Mouse (Mus musculus) left cerebral cortex, postnatal 25 days (tissue): ENCODE results near the gene Ccl6. TPM values are rescaled to one million over a fixed set of nuclear protein-coding genes. Genes with fewer than 3 reads are reported as not detected.
"Not testable (repeated sequence)": the region's sequence is repeated elsewhere in the genome, so short reads cannot be mapped to it uniquely, and the experiment has no call there.

Source experiments
- DNase-seq, 2 experiments: peaks; one replicate each; pipeline ENCODE4 v3.0.0; 2022; ENCODE audit warnings: low spot score in 2 of 2, mixed read lengths in 1 of 2
- intact Hi-C: fragments of 180-260 bp; cut with DNase I; formaldehyde crosslinking; loops from one replicate; pipeline ENCODE4 v1.15.1; 2025
- total RNA-seq, 2 experiments: library from RNA; stranded (reverse); gene quantifications; 2 replicates each; pipeline ENCODE4 v1.2.3; 2021

The Ccl6 gene
- total RNA-seq, 2 experiments from 2014 or later: 1.7 to 2.4 TPM

DNA sequence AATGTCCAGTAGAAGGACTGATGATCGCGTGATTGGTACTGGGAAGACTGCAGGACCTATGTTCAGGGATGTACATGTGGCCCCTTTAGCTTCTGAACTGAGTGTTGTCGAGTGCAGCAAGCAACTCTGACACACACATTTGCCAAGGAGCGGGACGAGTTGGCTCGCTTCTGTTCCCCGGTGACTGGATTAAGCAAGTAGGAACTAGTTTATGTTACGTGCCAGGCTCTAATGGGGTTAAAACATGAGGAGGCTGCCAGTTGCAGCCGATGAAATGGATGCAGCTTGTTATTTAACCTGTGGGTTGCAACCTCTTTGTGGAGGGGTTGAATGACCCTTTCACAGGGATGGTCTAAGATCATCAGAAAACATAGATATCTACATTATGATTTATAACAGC is 24.8 kb downstream of the Ccl6 start:
- no peak for DNase-seq
- intact Hi-C loops: no loop called here

DNA sequence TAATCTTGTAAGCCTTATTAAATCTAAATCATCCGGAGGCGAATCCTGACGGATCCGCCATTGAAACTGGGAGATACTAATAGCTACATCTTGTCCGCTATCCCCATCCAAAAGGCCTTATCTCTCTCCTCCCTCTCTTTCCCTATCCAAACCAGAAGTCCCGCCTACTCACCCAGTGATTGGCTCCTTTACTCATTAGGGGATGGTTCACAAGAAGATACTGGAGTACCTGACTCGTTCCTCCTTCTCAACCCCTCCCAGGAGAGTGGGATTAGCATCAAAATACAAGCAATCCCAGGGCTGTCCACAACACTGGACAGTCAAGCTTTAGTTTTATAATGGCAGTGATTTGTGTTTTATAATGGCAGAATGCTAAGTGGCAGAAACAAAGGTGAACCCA is 25.6 kb downstream of the Ccl6 start:
- intact Hi-C loops: no loop called here
- DNase-seq: no peak

GRCm38 (mm10) chr11:83566617-83567016 is 26.3 kb downstream of the Ccl6 start:
- DNase-seq: no peak
- intact Hi-C loops: no loop called here

- peak; percentile 10 to 72 for DNase-seq
- intact Hi-C loops: no loop called here
These were observed 29.1 kb downstream of the Ccl6 start for GRCm38 (mm10) chr11:83563754-83564153.

DNA sequence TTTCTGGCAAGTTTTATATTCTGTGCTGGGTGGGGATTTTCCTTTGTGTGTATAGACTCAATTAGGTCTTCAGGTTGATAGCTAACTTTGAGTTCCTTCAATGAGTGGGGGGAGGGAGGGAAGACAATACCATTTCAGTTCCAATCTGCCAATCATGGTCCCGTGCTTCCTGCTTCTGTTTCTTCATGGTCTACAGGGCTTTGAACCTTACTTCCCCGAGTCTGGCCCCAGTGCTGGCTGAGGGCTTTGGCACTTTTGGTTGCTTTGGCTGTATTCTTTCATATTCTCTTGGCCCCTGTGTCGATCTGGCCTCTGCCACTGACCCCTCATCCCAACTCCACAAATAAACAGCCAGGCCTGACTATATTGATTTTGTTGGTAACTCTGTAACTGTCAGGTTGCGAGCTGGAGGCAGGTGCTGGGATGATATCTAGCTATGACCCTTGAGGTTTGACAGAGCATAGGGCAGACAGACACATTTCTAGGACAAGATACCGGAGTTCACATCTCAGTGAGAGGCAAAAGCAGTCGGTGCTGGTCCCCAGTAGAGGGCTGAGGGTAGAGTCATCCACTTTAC is 30.5 kb downstream of the Ccl6 start:
- intact Hi-C loops: no loop called here
- no peak for DNase-seq

DNA sequence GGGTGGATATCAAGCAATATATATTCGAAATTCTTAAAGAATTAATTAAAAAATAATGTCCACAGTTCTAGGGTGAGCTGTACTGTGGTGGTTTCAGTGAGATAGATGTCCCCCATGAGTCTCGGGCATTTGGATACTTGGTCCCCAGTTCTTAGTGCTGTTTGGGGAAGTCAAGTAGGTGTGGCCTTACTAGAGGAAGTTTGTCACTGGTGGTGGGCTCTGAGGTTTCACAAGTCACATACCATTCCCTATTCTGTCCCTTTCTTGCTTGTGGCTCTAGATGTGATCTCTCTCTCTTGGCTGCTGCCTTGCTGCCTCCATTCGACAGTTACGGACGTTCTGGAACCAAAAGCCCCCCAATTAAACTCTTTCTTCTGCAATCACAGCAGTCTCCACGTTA is 32.5 kb downstream of the Ccl6 start:
- DNase-seq: no peak
- intact Hi-C loops: no loop called here

DNA sequence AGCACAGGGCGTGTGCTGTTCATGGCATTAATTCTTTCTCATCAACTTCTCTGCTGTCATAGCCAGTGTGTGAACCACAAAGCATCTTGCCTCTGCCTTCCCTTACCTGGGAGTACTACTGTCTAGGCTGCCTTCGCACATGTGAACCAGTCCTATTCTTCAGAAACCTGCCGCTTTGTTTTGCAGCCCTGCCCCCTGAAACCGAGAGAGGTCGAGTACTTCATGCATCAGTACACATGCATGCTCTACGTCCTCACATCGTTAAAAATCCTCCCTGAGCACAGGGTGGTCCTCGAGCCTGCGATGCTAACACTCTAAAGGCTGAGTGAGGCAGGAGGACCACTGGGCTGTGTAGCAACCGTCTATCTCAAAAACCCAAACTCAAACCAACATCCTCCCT is 35.8 kb downstream of the Ccl6 start:
- intact Hi-C loops: loop anchor here (2.0 kb wide), 1 partner anchor 78 kb away; no protein-coding TSS in a partner anchor
- no peak for DNase-seq

- DNase-seq: peak; percentile 45 to 72
- intact Hi-C loops: loop anchor here (1.0 to 2.0 kb wide), 2 partner anchors 79 to 183 kb away; no protein-coding TSS in a partner anchor
These were observed 36.7 kb downstream of the Ccl6 start for GRCm38 (mm10) chr11:83556085-83556781.

GRCm38 (mm10) chr11:83551668-83552067 is 41.2 kb downstream of the Ccl6 start:
- DNase-seq: no peak
- intact Hi-C loops: no loop called here

DNA sequence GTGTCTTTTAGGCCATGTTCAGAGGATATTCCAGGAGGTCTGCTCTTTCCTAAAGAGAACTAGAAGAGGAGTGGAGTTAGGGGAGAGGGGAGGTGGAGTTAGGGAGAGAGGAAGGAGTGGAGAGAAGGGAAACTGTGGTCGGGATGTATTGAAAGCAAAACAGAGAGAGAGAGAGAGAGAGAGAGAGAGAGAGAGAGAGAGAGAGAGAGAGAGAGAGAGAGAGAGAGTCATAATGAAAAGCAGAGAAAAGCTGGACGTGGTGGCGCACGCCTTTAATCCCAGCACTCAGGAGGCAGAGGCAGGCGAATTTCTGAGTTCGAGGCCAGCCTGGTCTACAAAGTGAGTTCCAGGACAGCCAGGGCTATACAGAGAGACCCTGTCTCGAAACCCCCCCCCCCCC is 41.9 kb downstream of the Ccl6 start:
- DNase-seq, intact Hi-C loops: not testable (repeated sequence)

GRCm38 (mm10) chr11:83550186-83550632 is 42.7 kb downstream of the Ccl6 start:
- intact Hi-C loops: no loop called here
- DNase-seq: no peak

- peak in 1 of 2 experiments; percentile 8 for DNase-seq
- intact Hi-C loops: no loop called here
These were observed 48.7 kb downstream of the Ccl6 start for GRCm38 (mm10) chr11:83544214-83544613.

DNA sequence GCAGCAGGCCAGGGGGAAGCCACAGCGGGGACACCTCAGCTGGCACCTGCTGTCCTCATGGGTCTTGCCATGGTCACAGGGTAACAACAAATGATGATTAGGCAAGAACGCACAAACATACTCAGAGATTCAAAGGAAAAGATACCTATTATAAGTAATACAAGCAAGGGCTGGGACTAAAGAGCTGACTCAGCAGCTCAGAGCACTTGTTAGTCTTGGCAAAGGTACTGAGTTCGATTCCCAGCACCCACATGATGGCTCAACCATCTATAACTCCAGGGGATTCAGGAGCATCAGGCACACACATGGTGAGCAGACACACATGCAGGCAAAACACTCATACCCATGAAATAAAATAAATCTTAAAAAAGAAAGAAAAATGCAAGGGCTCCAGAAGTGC is 51.5 kb downstream of the Ccl6 start:
- intact Hi-C loops: no loop called here
- no peak for DNase-seq

DNA sequence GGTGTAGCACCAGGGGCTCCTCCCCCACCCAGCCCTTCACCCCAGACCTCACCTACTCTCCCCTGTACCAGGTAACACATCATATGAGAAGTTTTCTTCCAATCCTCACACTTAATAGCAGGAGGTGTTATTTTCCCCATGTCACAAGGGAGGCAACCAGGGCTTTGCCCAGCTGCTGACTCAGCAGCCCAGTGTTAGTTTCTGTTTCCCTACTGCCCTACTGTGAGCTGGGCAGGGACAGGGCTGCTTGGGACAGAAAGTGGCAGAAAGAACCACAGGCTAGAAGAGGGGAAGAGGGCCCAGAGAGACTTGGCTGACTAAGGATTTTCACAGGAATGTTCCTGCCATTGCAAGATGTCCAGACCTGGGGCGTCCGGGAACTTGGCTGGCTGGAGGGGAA is 52.0 kb downstream of the Ccl6 start:
- intact Hi-C loops: no loop called here
- DNase-seq: no peak

GRCm38 (mm10) chr11:83538705-83539314 is 54.1 kb downstream of the Ccl6 start:
- no peak for DNase-seq
- intact Hi-C loops: no loop called here

Other genes starting within 250 kb of the Ccl6 start
- gene Rasl10b, start 183.9 kb downstream of the Ccl6 start, total RNA-seq: 100 to 1,000 TPM; 258 to 277 TPM
- under 1 TPM in 1 of 2 experiments, not detected in 1; 0.18 TPM for gene Gas2l2, start 163.6 kb downstream of the Ccl6 start, total RNA-seq
- gene 1700020L24Rik, start 155.4 kb downstream of the Ccl6 start, total RNA-seq: not detected
- 1 to 10 TPM; 3.9 to 4.3 TPM for gene Mmp28, start 130.0 kb downstream of the Ccl6 start, total RNA-seq
- 10 to 100 TPM; 48.4 to 65.7 TPM for gene Taf15, start 120.0 kb downstream of the Ccl6 start, total RNA-seq
- not detected for gene Heatr9, start 70.9 kb downstream of the Ccl6 start, total RNA-seq
- gene Ccl5, start 62.6 kb downstream of the Ccl6 start, total RNA-seq: not detected
- gene Ccl9, start 14.5 kb downstream of the Ccl6 start, total RNA-seq: 1 to 10 TPM; 3.6 to 7.9 TPM
- not detected for gene Rpl9-ps1, start 52.5 kb upstream of the Ccl6 start, total RNA-seq
- not detected for gene Ccl3, start 56.3 kb upstream of the Ccl6 start, total RNA-seq
- gene Ccl4, start 69.5 kb upstream of the Ccl6 start, total RNA-seq: not detected
- not detected for gene Wfdc17, start 110.9 kb upstream of the Ccl6 start, total RNA-seq
- 1 to 10 TPM; 1.9 to 3.1 TPM for gene Wfdc18, start 115.9 kb upstream of the Ccl6 start, total RNA-seq
- gene Wfdc21, start 153.9 kb upstream of the Ccl6 start, total RNA-seq: not detected
- 10 to 100 TPM; 12.3 to 14.8 TPM for gene Heatr6, start 160.6 kb upstream of the Ccl6 start, total RNA-seq